Mouse (Mus musculus): Measurements from ENCODE around the gene Slc25a45. TPM values are rescaled to one million over a fixed set of nuclear protein-coding genes. Genes with fewer than 3 reads are reported as not detected.

Gene Slc25a45
- polyA plus RNA-seq, 1 experiment from 2014 or later, result 10.2 TPM

DNA sequence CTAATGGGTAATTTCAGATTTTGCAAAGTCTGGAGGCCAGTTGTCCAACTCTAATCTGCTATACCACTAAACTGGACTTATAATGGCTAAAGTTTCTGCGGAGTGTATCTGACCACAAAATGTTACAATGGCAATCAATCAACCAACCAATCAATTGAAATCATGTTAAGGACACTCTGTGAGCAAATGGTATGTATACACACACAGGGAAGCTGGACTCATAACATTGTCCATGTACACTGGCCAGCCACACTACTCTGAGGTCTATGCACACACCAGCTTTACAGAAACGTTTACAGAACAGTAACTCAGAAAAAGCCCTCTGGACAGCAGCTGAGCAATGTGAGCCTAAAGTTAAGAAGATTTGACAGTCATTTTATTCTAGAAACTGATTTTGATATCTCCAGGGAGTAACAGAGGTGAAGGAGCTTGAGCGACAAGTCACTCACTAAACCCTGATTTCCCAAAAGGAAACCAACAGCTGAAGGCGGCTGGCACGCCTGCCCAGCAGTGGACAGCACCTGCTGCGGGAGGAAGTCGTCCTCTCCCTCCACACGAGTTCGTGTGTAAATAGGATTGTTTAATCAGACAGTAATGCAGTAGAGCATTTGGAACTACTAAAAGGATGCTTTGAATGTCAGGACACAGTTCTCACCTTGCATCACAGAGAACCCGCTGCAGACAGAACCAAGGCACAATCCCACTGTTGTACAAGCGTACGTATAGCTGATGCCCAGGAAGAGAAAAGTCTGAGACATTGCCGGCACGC lies 38.1 kb upstream of the Slc25a45 start:
- peak overlapping the region; percentile 100 for H3K27ac ChIP-seq (ENCODE audit: low read length)
- TF ChIP-seq EP300 (IDR thresholded peaks at IDR 0.05), result no peak
- TF ChIP-seq CTCF (IDR thresholded peaks at IDR 0.05), result no peak
- DNase-seq (ENCODE audit: low spot score) (peak; percentile 59), ATAC-seq (no peak)
- 0 out of 2 replicates have a peak overlapping the region, but pooled peaks have one; percentile 14 for H3K4me3 ChIP-seq (ENCODE audit: low read depth, low read length)
- H3K9me3 ChIP-seq (ENCODE audit: low read length), result no peaks in the 10 kb centered on the region
- 52% methylated on average over 14 of the region's 14 CpGs for WGBS
- H3K27me3 ChIP-seq (replicated peaks; ENCODE audit: insufficient read depth, low read length), result no peaks in the 10 kb centered on the region
- peak overlapping the region; percentile 55; the same call in 1 of the 2 replicates for H3K4me2 ChIP-seq (replicated peaks; ENCODE audit: low read depth, low read length)
- H3K9ac ChIP-seq (replicated peaks; ENCODE audit: low read depth), result peak overlapping the region; percentile 95; the same call in 1 of the 2 replicates
- H3K36me3 ChIP-seq (ENCODE audit: insufficient read depth, low read length), result no peaks in the 10 kb centered on the region
- peaks cover 12% of the 10 kb centered on the region; the same call in 1 of the 2 replicates for H3K4me1 ChIP-seq (ENCODE audit: insufficient read depth, low read depth, low read length)

DNA sequence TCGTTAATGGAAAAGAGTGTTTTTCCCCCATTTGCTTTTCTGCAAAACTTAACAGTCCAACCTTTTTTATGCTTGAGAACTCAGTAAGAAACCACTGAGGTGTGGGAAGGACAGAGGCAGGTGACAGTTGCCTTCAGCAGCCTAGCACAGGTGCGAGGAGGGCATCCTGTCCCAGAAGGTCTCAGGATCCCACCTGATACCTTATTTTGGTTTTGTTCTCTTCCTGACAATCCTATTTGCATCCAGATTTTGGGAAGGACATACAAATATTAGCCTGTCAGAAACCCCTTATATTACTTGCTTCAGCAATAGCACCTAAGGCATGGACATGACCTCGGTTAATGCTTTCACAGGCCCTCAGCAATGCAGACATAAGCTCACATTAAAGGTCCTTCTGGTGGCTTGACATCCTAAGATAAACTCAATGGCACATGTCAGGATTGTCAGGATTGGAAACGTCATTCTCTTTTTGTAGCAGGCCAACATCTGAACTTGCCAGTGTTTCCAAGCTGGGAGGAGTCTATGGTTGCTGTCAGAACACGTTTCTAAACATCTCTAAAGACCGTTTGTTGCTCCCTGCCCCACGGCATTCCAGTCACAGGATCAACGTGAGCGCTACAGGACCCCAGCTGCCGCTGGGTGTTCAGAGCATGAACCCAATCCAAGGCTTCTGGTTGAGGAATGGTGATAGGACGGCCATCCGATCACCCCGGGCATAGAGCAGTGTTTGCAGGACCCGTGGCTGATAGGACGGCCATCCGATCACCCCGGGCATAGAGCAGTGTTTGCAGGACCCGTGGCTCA lies 37.3 kb upstream of the Slc25a45 start:
- Histone ChIP-seq H3K27me3 (replicated peaks; ENCODE audit: insufficient read depth, low read length) (no peaks in the 10 kb centered on the region), H3K27ac (ENCODE audit: low read length) (peak overlapping the region; percentile 100), H3K36me3 (ENCODE audit: insufficient read depth, low read length) (no peaks in the 10 kb centered on the region), H3K4me2 (replicated peaks; ENCODE audit: low read depth, low read length) (peak overlapping the region; percentile 55), H3K9ac (replicated peaks; ENCODE audit: low read depth) (peak overlapping the region; percentile 95), H3K4me1 (ENCODE audit: insufficient read depth, low read depth, low read length) (peaks cover 12% of the 10 kb centered on the region; the same call in 1 of the 2 replicates), H3K4me3 (ENCODE audit: low read depth, low read length) (peak overlapping the region; percentile 63), H3K9me3 (ENCODE audit: low read length) (no peaks in the 10 kb centered on the region)
- TF ChIP-seq CTCF (IDR thresholded peaks at IDR 0.05) (no peak), EP300 (IDR thresholded peaks at IDR 0.05) (peak; percentile 53)
- DNase-seq (ENCODE audit: low spot score) (peak; percentile 90), ATAC-seq (peak; percentile 3)
- WGBS, result 47% methylated on average over 18 of the region's 18 CpGs

DNA sequence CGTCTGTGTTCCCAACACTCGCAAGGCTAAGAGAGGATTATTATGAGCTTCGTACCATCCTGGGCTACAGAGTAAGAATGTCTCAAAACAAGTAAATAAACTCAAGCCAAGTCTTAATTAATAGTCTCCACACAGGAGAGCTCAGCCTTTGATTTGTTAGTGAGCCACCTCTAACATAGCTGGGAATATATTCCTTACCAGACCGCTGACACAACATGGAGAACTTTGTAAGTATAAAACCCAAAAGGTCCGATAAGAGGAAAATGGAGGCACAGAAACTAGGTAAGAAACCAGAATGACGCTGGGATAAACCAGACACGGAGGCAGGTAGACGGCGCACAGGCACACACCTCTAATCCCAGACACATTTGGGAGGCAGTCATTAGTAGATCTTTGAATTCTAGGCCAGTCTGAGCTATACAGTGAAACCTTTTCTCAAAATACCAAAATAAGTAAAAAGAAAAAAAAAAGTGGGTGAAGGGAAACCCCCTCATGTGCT lies 36.7 kb upstream of the Slc25a45 start:
- peak overlapping the region; percentile 100 for H3K27ac ChIP-seq (ENCODE audit: low read length)
- peak overlapping the region; percentile 55 for H3K4me2 ChIP-seq (replicated peaks; ENCODE audit: low read depth, low read length)
- H3K36me3 ChIP-seq (ENCODE audit: insufficient read depth, low read length), result no peaks in the 10 kb centered on the region
- DNase-seq (ENCODE audit: low spot score), result no peak
- no peak for ATAC-seq
- H3K9ac ChIP-seq (replicated peaks; ENCODE audit: low read depth), result peak overlapping the region; percentile 95
- H3K27me3 ChIP-seq (replicated peaks; ENCODE audit: insufficient read depth, low read length), result no peaks in the 10 kb centered on the region
- WGBS, result 62% methylated on average over 9 of the region's 9 CpGs
- peaks cover 12% of the 10 kb centered on the region; the same call in 1 of the 2 replicates for H3K4me1 ChIP-seq (ENCODE audit: insufficient read depth, low read depth, low read length)
- H3K9me3 ChIP-seq (ENCODE audit: low read length), result no peaks in the 10 kb centered on the region
- peak overlapping the region; percentile 63 for H3K4me3 ChIP-seq (ENCODE audit: low read depth, low read length)
- no peak for TF ChIP-seq CTCF (IDR thresholded peaks at IDR 0.05)
- no peak; the same call in none of the 2 replicates for TF ChIP-seq EP300 (IDR thresholded peaks at IDR 0.05)

DNA sequence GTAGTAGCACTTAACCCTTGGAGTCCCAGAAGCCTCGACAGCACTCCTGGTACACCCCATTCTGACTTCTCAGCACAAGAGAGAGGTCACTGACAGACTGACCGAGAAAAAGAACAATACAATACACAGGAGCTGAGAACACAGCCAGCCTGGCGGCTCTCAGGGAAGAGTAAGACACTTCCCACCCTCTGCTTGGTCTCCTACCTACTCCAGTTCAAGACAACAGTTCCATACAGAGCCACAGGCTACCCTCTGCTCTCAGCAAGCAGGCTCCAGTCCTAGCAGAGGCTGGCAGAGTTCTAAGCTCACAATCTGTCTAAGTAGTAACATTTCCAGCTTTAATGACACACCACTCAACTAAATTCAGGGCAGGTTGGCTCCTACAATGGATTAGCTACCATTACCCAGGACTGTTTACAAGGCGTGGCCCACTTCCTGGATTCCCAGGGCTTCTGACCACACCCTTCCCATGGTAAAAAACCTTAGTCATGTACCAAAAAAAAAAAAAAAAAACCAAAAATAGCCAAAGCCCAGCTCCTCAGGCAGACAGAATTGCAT lies 36.1 kb upstream of the Slc25a45 start:
- peaks cover 12% of the 10 kb centered on the region; the same call in 1 of the 2 replicates for H3K4me1 ChIP-seq (ENCODE audit: insufficient read depth, low read depth, low read length)

DNA sequence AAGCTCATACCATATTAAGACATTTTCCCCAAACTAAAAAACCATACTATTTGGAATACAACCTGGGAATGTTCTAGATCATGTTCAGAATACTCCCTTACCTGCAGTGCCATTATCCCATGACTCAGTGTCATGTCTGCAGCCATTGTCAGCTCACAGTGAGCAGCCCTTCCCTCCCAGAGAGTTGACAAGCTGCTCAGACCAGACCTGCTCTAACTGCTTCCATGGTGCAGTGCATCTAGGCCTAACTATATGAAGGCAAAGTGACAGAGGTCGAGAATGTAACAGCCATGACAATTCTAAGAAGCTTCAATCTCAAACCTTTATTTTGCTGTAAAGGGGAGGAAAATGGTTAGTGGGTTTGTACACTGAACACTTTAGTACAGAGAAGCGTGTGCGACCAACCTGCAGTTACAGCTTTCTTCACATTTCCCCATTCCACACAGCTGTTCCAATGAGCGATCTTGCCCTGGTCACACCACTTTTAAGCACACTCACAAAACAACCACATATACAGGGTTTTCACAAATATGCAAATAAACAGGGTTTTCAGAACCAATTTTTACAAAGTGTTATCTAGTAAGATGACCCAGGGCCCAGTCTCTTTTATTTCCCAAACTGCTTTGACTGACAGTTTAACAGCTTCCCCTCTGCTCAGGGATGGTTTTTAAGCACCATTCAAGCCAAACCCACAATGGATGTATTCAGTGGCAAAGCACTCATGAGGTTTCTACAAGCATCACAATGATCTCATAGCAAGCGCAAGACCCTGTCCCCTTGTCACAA lies 35.4 kb upstream of the Slc25a45 start:
- ATAC-seq (no peak), DNase-seq (ENCODE audit: low spot score) (peak; percentile 77)
- WGBS, result 49% methylated on average over 5 of the region's 5 CpGs
- Histone ChIP-seq H3K4me1 (ENCODE audit: insufficient read depth, low read depth, low read length) (peaks cover 14% of the 10 kb centered on the region), H3K27ac (ENCODE audit: low read length) (peak overlapping the region; percentile 100), H3K36me3 (ENCODE audit: insufficient read depth, low read length) (no peaks in the 10 kb centered on the region), H3K4me3 (ENCODE audit: low read depth, low read length) (peak overlapping the region; percentile 63), H3K27me3 (replicated peaks; ENCODE audit: insufficient read depth, low read length) (no peaks in the 10 kb centered on the region), H3K9me3 (ENCODE audit: low read length) (no peaks in the 10 kb centered on the region), H3K9ac (replicated peaks; ENCODE audit: low read depth) (peak overlapping the region; percentile 95), H3K4me2 (replicated peaks; ENCODE audit: low read depth, low read length) (peak overlapping the region; percentile 55)
- TF ChIP-seq CTCF (IDR thresholded peaks at IDR 0.05), result no peak
- no peak for TF ChIP-seq EP300 (IDR thresholded peaks at IDR 0.05)

More for the DNA sequence above, 36.1 kb upstream of the Slc25a45 start:
- peak; percentile 82 for DNase-seq (ENCODE audit: low spot score)
- ATAC-seq, result no peak
- TF ChIP-seq CTCF (IDR thresholded peaks at IDR 0.05) (no peak), EP300 (IDR thresholded peaks at IDR 0.05) (peak; percentile 61; the same call in 1 of the 2 replicates)
- peak overlapping the region; percentile 55 for H3K4me2 ChIP-seq (replicated peaks; ENCODE audit: low read depth, low read length)
- 31% methylated on average over 4 of the region's 4 CpGs for WGBS
- H3K9me3 ChIP-seq (ENCODE audit: low read length), result no peaks in the 10 kb centered on the region
- H3K36me3 ChIP-seq (ENCODE audit: insufficient read depth, low read length), result no peaks in the 10 kb centered on the region
- peak overlapping the region; percentile 95 for H3K9ac ChIP-seq (replicated peaks; ENCODE audit: low read depth)
- no peaks in the 10 kb centered on the region for H3K27me3 ChIP-seq (replicated peaks; ENCODE audit: insufficient read depth, low read length)
- H3K27ac ChIP-seq (ENCODE audit: low read length), result peak overlapping the region; percentile 100
- H3K4me3 ChIP-seq (ENCODE audit: low read depth, low read length), result peak overlapping the region; percentile 63

All from lung, postnatal 0 days (tissue).